Mouse (Mus musculus): Measurements from ENCODE around the gene Hnrnpab. TPM values are rescaled to one million over a fixed set of nuclear protein-coding genes. Genes with fewer than 3 reads are reported as not detected.

The Hnrnpab gene
- 100 to 1,000 TPM; 121 to 126 TPM for total RNA-seq (2021)

- DNase-seq (ENCODE audit: low spot score in 2 of 2), result peak; percentile 97 to 99
- intact Hi-C loops (cut with DNase I), result no loop called here
Measured at GRCm38 (mm10) chr11:51606447-51607095, at the start of gene Hnrnpab. Hnrnpab (minus strand) TSS chr11:51606847.

- no peak for DNase-seq (ENCODE audit: low spot score in 2 of 2)
- intact Hi-C loops (cut with DNase I), result no loop called here
Measured at GRCm38 (mm10) chr11:51654891-51655290, 48.2 kb upstream of the Hnrnpab start.

GRCm38 (mm10) chr11:51653736-51654135 is 47.1 kb upstream of the Hnrnpab start:
- DNase-seq (ENCODE audit: low spot score in 2 of 2), result no peak
- intact Hi-C loops (cut with DNase I), result no loop called here

DNA sequence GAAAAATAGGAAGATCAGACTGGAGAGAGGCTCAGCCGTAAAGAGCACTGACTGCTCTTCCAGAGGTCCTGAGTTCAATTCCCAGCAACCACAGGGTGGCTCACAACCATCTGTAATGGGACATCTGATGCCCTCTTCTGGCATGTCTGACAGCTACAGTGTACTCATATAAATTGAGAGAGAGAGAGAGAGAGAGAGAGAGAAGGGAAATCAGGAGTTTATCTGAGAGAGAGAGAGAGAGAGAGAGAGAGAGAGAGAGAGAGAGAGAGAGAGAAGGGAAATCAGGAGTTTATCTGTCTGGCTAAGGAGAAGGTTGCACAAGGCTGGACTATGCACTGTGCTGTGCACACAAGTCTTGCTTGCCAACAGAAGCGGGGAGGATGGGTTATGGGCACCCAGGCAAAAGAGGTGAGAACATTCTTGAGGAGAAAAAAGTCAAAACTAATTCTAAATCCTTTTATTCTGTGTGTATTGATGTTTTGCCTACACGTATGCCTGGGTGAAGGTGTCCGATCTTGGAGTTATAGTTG is 46.3 kb upstream of the Hnrnpab start:
- no peak for DNase-seq (ENCODE audit: low spot score in 2 of 2)
- intact Hi-C loops (cut with DNase I), result no loop called here

GRCm38 (mm10) chr11:51650691-51651515 is 44.3 kb upstream of the Hnrnpab start, which contains the start of the genes N4bp3 and D930048N14Rik:
N4bp3 (minus strand) TSS chr11:51650842.
D930048N14Rik (plus strand) TSS chr11:51650954.
- intact Hi-C loops (cut with DNase I), result no loop called here
- peak in 1 of 2 experiments; percentile 33 for DNase-seq (ENCODE audit: low spot score in 2 of 2)

- peak in 1 of 2 experiments; percentile 18 for DNase-seq (ENCODE audit: low spot score in 2 of 2)
- intact Hi-C loops (cut with DNase I), result no loop called here
Measured at GRCm38 (mm10) chr11:51650261-51650660, 43.6 kb upstream of the Hnrnpab start.

- intact Hi-C loops (cut with DNase I), result no loop called here
- peak in 1 of 2 experiments; percentile 37 for DNase-seq (ENCODE audit: low spot score in 2 of 2)
Measured at GRCm38 (mm10) chr11:51649889-51650199, 43.2 kb upstream of the Hnrnpab start.

GRCm38 (mm10) chr11:51649111-51649888 is 42.7 kb upstream of the Hnrnpab start:
- intact Hi-C loops (cut with DNase I), result no loop called here
- DNase-seq (ENCODE audit: low spot score in 2 of 2), result no peak

GRCm38 (mm10) chr11:51648566-51648965 is 41.9 kb upstream of the Hnrnpab start:
- intact Hi-C loops (cut with DNase I), result no loop called here
- DNase-seq (ENCODE audit: low spot score in 2 of 2), result no peak

DNA sequence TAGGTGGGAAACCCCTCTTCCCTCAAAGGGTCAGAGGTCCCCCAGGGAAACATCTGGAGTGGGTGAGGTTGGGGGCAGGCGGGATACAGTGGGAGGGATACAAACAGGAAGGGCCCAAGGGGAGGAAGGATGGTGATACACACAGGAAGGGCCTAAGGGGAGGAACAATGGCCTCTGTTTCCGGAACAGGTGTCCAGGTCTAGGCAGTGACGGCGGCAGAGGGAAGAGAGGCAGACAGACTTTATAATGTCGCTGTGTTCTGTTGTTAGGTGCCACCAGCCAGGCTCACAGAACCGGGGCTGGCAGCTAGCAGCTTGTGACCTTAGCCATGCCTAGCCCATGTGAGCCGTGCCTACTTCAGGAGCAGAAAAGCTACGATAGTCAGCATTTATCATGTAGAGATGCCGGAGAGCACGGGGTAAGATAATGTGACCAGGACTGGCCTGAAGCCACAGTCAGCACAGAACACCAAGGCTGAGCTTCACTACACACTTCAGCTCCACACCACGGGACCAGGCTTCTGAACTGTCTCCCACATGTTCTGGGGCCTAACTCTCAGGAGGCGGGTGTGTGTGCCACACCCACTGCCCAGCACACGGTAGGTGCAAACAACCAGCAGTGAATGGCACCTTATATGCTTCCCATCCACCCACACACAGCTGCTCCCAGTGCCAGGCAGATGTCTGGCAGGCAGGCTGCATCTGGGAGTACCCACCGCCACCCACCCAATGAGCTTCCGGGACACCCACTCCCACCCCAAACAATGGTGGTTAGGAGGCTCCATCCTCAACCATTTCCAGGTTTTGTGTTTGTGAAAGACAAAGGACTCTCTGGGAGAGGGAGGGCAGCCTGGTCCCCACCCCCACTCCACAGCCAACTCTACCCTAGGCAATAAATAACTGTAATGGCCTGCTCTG is 40.4 kb upstream of the Hnrnpab start:
- intact Hi-C loops (cut with DNase I), result no loop called here
- DNase-seq (ENCODE audit: low spot score in 2 of 2), result peak; percentile 23 to 32

DNA sequence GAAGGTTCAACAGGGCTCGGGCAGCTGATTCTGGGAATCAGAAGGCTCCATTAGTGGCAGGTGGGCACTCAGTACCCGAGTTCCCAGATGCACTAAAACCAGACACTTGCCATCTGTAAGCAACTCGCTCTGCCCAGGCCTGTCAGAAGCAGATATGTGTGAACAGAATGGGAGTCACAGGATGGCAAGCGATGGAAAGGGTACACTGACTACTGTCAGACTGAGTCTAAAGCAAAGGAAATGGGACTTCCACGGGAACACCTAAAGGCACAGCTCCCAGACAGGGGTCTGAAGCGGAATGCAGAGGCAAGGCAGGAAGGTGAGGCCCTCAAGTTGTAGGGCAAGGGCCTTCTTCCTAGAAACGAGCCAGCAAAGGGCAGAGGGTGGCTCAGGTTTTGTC is 39.6 kb upstream of the Hnrnpab start:
- no peak for DNase-seq (ENCODE audit: low spot score in 2 of 2)
- intact Hi-C loops (cut with DNase I), result no loop called here

GRCm38 (mm10) chr11:51645293-51645692 is 38.6 kb upstream of the Hnrnpab start:
- no peak for DNase-seq (ENCODE audit: low spot score in 2 of 2)
- intact Hi-C loops (cut with DNase I), result no loop called here

DNA sequence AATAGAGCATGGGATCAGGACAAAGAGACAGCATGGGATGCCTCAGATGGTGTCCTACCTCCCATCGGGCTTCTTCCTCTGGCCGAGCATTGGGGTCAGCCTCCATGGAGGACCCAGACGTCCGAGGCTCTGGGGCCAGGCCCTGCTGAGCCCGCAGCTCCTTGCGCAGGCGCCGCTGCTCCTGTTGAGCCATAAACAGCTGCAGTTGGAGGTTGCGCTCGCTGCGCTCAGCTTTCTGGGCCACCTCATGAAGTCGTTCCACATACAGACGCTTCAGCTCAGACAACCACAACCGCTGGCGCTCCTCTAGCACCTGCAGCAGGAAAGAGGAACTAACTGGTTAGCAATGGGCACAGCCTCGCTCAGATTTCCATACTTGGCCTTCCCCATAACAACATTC is 37.6 kb upstream of the Hnrnpab start:
- intact Hi-C loops (cut with DNase I), result no loop called here
- DNase-seq (ENCODE audit: low spot score in 2 of 2), result no peak

DNA sequence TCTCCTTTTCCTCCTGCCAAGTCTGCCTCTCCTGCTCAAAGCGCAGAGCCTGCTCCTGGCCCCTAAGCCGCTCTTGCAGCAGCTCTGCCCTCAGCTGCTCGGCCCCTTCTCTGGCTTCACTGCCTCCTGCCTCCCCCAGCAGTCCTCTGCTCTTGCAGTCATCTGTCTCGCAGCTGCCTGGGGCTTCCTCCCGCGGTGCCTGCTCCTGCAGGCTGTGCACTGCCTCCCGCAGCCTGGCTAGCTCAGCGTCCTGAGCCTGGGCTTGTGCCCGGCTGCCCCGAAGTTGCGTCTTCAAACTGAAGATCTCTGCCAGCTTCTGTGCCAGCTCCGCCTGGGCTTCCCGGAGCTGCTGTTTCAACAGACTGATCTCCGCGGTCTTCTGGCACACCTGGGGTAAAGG is 37.1 kb upstream of the Hnrnpab start:
- intact Hi-C loops (cut with DNase I), result no loop called here
- no peak for DNase-seq (ENCODE audit: low spot score in 2 of 2)

- intact Hi-C loops (cut with DNase I), result no loop called here
- no peak for DNase-seq (ENCODE audit: low spot score in 2 of 2)
Measured at GRCm38 (mm10) chr11:51643202-51643601, 36.6 kb upstream of the Hnrnpab start.

DNA sequence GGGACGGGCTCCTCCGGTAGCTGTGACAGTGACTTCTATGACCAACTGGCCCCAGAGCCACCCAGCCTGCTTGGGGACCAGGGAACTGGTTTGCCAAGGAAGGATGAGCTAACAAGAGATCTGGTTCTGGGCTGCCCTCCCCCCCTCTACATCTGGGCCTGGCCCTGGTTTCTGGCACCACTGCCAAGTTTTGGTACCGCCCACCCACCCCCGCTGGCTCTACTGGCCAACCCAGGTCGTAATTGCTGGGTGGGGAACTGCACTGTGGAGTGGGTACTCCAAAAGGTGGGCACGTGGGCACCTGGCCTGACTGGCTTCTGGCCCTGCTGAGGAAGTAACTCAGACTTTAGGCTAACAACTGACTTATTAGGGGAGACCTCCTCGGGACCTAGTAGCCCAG is 34.1 kb upstream of the Hnrnpab start:
- intact Hi-C loops (cut with DNase I), result no loop called here
- no peak for DNase-seq (ENCODE audit: low spot score in 2 of 2)

- no peak for DNase-seq (ENCODE audit: low spot score in 2 of 2)
- intact Hi-C loops (cut with DNase I), result loop anchor here (5.0 kb wide), 1 partner anchor 49 kb away; the partner anchor contains the start of gene 0610009B22Rik
Measured at GRCm38 (mm10) chr11:51638497-51638896, 31.9 kb upstream of the Hnrnpab start.

DNA sequence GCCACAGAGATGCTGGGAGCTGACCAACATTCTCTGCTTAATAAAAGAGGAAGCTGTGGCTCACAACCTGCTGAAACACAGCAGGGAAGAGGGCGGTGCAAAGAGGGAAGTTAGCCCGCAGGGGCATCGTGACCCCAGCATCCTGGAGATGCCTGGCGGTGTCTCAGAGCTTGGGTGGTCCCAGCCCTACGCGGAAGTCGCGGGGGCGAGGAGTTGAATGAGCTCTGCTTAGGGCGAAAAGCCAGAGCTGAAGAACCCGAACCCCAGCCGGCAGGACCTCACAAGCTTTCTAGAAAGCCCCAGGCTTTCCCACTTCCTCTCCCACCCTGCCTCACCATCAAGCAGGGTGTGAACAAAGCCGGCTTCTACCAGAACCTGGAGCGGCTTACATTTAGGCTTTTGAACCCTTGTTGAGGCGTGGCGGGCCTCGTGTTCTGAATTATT is 31.3 kb upstream of the Hnrnpab start:
- DNase-seq (ENCODE audit: low spot score in 2 of 2), result no peak
- intact Hi-C loops (cut with DNase I), result loop anchor here (5.0 kb wide), 1 partner anchor 49 kb away; the partner anchor contains the start of gene 0610009B22Rik

GRCm38 (mm10) chr11:51636323-51636684 is 29.7 kb upstream of the Hnrnpab start:
- intact Hi-C loops (cut with DNase I), result loop anchor here (5.0 kb wide), 1 partner anchor 51 kb away; the partner anchor contains the start of gene 0610009B22Rik
- peak in 1 of 2 experiments; percentile 52 for DNase-seq (ENCODE audit: low spot score in 2 of 2)
